Mouse (Mus musculus): ENCODE data around the gene Mut. TPM values are rescaled to one million over a fixed set of nuclear protein-coding genes. Genes with fewer than 3 reads are reported as not detected.

Mut gene
- 37.4 and 40.3 TPM in 2 replicates for polyA plus RNA-seq (2015; fragmentation: Nextera tagmentation; extraction: Ambion mirVana)

DNA sequence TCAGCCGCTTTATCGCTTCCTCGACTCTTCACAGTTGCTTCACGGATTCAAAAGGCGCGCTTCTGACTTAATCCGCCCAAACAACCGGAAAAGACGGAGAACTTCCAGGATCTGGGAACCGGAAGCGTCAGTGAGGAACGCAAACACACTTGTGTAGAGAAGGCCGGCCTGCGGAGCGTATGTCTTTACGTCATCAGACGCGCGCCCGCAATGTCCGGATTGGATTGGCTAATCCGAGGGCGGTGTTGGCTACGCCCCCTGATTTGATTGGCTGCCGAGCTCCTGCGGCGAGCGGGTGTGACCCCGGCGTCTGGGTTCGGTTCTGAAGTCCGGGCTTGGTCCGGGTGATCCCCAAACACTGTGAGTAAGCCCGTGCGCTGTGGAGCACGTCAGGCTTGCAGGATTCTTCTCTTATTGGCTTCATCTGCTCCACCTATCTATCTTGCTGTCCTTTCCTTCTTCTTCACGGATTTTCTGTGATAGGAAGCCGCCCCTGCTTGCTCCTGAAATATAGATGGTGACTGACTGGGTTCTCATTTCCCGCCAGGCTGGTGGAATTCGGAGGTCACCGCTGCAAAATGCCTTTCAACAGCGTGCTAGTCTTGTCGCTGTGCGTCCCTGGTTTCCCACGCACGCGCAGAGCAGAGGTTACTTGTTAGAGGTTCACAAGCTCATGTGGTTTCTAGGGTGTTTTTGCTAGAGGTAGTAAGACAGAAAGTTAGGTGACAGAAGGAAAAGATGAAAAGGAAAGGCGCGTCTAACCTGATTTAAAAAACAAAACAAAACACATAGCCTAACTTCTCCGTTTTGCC lies at the start of gene Mut, which contains the start of gene Cenpq:
Gene Mut, plus strand, starts transcription at position 266 of the 812 bp plus-strand sequence.
Gene Cenpq, minus strand, starts transcription at position 628 of the 812 bp plus-strand sequence.
- under 1% methylated on average over 50 of the region's 50 CpGs for WGBS

DNA sequence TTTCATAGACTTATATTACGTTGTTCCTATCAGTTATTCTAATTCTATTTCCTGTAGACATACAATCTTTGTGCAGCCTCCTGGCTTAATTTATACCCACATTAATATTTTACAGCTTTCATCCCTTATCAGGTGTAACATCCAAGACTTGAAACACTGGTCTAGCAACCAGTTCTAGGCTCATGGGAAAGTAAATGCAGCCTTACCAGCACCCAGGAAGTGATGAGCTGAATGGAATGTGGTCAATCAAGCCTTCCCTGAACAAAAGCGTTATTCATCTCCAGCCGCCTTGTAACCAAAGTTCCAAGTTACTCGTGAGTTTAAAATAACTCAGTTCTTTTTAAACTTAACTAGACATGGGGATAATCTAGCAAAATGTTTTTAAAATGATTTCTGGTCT lies 49.3 kb upstream of the Mut start:
- no peak overlapping the region for H3K27ac ChIP-seq
- no peaks in the 10 kb centered on the region for H3K9me3 ChIP-seq
- H3K4me1 ChIP-seq, result no peaks in the 10 kb centered on the region
- H3K4me3 ChIP-seq, result no peak overlapping the region
- WGBS, result 73% methylated on average over 4 of the region's 4 CpGs
- H3K9ac ChIP-seq, result no peak overlapping the region
- ATAC-seq (ENCODE audit: insufficient number of reproducible peaks, insufficient read depth, low FRiP score, low TSS enrichment, low read depth), result no peak
- H3K27me3 ChIP-seq, result no peaks in the 10 kb centered on the region
- no peaks in the 10 kb centered on the region for H3K36me3 ChIP-seq
- no peak overlapping the region for H3K4me2 ChIP-seq

More for the DNA sequence above, at the start of gene Mut, which contains the start of gene Cenpq:
- H3K4me1 ChIP-seq, result peaks cover 7% of the 10 kb centered on the region
- ATAC-seq (ENCODE audit: insufficient number of reproducible peaks, insufficient read depth, low FRiP score, low TSS enrichment, low read depth), result peak; percentile 99
- H3K4me3 ChIP-seq, result peak within 1 kb of the TSS; percentile 74
- H3K27ac ChIP-seq, result peak within 1 kb of the TSS; percentile 96
- H3K27me3 ChIP-seq, result no peaks in the 10 kb centered on the region
- H3K9me3 ChIP-seq, result no peaks in the 10 kb centered on the region
- H3K36me3 ChIP-seq, result peaks cover 18% of the 10 kb centered on the region
- H3K9ac ChIP-seq, result peak within 1 kb of the TSS; percentile 78
- H3K4me2 ChIP-seq, result peak within 1 kb of the TSS; percentile 76

DNA sequence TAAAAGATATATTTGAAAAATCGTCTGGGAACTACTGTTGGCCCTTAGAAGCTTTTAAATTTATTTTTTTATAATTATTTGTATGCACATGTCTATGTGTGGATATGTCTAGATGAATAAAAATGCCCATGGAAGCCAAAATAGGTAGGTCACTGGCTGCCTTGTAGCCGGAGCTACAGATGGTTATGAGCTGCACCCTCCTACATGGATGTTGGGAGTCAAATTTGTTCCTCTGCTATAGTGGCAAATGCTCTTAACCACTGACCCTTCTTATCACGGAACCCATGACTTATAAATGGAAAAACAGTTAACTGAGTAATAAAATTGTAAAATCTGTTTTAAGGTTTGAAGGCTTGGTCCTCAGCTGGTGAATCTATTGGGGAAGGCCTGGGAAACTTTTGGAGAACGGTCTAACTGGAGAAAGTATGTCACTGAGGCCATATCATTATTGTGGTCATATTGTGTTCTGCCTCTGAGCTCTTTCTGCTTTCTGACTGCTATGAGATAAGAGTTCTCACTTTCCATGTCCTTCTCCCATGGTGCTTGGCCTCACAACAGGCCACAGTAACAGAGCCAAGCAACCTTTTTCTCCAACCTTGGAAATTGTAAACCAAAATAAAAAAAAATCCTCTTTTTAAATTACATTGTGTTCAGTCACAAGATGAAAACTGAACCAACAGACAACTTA lies 46.5 kb upstream of the Mut start:
- no peaks in the 10 kb centered on the region for H3K27me3 ChIP-seq
- H3K9me3 ChIP-seq, result no peaks in the 10 kb centered on the region
- H3K4me3 ChIP-seq, result no peak overlapping the region
- no peak overlapping the region for H3K27ac ChIP-seq
- no peak overlapping the region for H3K9ac ChIP-seq
- H3K36me3 ChIP-seq, result no peaks in the 10 kb centered on the region
- WGBS, result 79% methylated on average over 4 of the region's 4 CpGs
- no peak for ATAC-seq (ENCODE audit: insufficient number of reproducible peaks, insufficient read depth, low FRiP score, low TSS enrichment, low read depth)
- H3K4me1 ChIP-seq, result no peaks in the 10 kb centered on the region
- no peak overlapping the region for H3K4me2 ChIP-seq

DNA sequence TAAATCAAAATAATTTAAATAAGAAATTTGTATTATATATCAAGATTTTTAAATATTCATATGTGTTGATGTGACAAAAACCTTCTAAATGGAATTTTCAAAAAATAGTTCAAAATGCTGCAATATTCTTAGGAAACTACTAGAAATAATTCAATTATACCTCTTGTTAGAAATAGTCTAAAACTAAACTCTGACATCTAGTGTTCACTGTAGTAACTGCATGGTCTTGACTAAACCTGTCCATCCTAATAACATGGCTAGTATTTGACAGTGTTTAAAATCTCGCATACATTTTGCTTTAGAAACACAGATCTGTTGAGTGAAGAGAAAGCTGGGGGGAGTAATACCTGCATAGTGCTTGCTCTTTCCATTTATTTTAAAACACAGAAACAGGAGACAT lies 37.6 kb upstream of the Mut start:
- no peaks in the 10 kb centered on the region for H3K36me3 ChIP-seq
- no peak overlapping the region for H3K9ac ChIP-seq
- H3K4me1 ChIP-seq, result no peaks in the 10 kb centered on the region
- H3K4me3 ChIP-seq, result no peak overlapping the region
- no peak overlapping the region for H3K4me2 ChIP-seq
- WGBS, result 62% methylated on average over 1 of the region's 1 CpGs
- ATAC-seq (ENCODE audit: insufficient number of reproducible peaks, insufficient read depth, low FRiP score, low TSS enrichment, low read depth), result no peak
- no peak overlapping the region for H3K27ac ChIP-seq
- no peaks in the 10 kb centered on the region for H3K9me3 ChIP-seq
- H3K27me3 ChIP-seq, result no peaks in the 10 kb centered on the region

DNA sequence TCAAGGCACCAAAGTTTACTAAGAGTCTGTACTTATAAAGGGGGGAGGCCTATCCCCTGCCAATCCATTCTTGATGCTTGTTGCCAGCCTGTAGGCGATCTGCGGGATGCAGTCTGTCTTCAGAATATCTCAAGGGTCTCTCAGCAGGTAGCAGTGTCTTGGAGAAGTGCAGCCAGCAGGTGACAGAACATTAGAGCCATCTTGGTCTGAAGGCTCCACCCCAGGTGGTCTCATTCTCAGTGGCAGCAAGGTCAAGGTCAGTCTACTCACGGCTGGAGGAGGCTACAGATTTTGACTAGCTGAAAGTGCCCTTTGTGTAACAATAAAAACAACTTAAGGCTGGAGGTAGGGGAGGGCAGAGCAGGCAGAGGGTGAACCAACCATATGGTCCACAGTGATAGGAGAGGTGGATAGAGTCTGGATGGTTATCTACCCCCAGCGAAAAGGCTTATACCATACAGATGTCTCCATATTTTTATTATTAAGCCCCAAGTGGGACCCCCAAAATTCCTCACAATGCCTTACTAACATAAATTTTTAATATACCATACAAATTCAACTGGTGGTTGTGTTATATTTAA lies 34.6 kb upstream of the Mut start:
- 40% methylated on average over 4 of the region's 4 CpGs for WGBS
- Histone ChIP-seq H3K9ac (no peak overlapping the region), H3K4me2 (no peak overlapping the region), H3K27me3 (no peaks in the 10 kb centered on the region), H3K4me1 (peaks cover 4% of the 10 kb centered on the region; the same call in 1 of the 2 replicates), H3K27ac (no peak overlapping the region), H3K9me3 (no peaks in the 10 kb centered on the region), H3K36me3 (no peaks in the 10 kb centered on the region), H3K4me3 (no peak overlapping the region)
- ATAC-seq (ENCODE audit: insufficient number of reproducible peaks, insufficient read depth, low FRiP score, low TSS enrichment, low read depth), result no peak

DNA sequence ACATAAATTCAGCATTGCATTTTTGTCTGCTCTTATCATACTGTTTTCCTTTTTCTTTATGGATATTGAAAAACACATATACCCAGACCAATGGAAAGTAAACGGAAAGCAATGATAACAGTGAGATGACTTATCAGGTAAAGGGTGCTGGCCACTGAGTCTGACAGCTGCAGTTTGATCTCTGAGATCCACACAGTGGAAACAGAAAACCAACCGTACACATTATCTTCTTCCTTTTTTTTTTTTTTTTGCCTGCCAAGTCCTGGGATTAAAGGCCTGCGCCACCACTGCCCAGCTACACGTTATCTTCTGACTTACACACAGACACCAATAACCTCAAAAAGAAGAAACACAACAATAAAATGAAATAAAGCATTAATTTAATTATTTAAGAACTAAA lies 31.1 kb upstream of the Mut start:
- Histone ChIP-seq H3K9ac (no peak overlapping the region), H3K9me3 (no peaks in the 10 kb centered on the region), H3K4me2 (no peak overlapping the region), H3K27ac (no peak overlapping the region), H3K4me1 (peaks cover 4% of the 10 kb centered on the region; the same call in 1 of the 2 replicates), H3K36me3 (no peaks in the 10 kb centered on the region), H3K27me3 (no peaks in the 10 kb centered on the region), H3K4me3 (no peak overlapping the region)
- 69% methylated on average over 4 of the region's 4 CpGs for WGBS
- no peak for ATAC-seq (ENCODE audit: insufficient number of reproducible peaks, insufficient read depth, low FRiP score, low TSS enrichment, low read depth)

DNA sequence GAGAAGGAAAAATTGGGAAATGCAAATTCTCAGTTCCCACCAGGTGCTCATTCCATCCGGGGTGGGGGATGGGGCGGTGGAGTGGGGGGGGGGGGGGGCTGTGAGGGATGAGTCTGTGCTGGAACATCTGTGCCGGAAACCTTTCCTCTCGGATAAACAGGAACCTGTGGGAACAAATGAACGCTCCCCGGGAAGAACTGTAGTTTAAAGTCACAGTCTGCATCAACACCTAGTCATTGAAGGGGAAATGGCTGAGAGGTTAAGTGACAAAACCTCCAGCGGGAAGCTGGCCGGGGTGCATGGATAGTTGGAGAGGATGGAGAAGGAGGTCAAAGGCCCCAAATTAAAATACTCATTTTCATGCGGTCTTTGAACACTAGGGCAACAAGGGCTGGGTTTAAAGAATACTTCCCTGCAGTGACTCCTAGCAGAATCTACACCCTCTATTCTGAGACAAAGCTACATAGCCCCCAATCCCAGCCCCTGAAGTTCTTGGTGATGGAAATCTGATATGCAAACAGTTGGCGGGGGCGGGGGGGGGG lies 30.4 kb upstream of the Mut start:
- peak overlapping the region; percentile 22; the same call in 1 of the 2 replicates for H3K4me3 ChIP-seq
- H3K36me3 ChIP-seq, result no peaks in the 10 kb centered on the region
- ATAC-seq (ENCODE audit: insufficient number of reproducible peaks, insufficient read depth, low FRiP score, low TSS enrichment, low read depth), result no peak
- peaks cover 4% of the 10 kb centered on the region; the same call in 1 of the 2 replicates for H3K4me1 ChIP-seq
- no peak overlapping the region for H3K9ac ChIP-seq
- WGBS, result 6% methylated on average over 11 of the region's 11 CpGs
- H3K27me3 ChIP-seq, result no peaks in the 10 kb centered on the region
- H3K27ac ChIP-seq, result no peak overlapping the region
- H3K4me2 ChIP-seq, result peak overlapping the region; percentile 49
- no peaks in the 10 kb centered on the region for H3K9me3 ChIP-seq

DNA sequence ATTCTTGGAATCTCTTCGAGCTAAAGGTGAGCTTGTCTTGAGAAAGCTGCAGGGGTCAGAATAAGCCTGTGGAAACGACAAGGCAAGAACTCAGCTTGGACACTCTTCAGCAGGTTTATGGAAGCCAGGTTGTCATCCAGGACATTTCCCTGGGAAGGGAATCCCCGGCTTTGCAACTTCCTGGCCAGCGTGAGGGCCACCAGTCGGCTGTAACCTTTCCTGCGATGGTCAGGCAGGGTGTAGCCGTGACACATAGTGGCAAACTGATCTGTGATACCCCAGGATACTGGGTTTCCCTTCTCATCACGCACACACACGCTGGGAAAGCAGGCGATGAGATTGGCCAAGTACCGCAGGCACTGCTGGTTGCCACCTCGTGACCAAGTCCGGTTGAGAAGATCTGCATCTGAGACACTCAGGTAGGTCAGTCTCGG lies 29.7 kb upstream of the Mut start:
- H3K9me3 ChIP-seq, result no peaks in the 10 kb centered on the region
- no peak overlapping the region for H3K9ac ChIP-seq
- peak overlapping the region; percentile 22 for H3K4me3 ChIP-seq
- no peak overlapping the region for H3K27ac ChIP-seq
- peak overlapping the region; percentile 49 for H3K4me2 ChIP-seq
- H3K36me3 ChIP-seq, result no peaks in the 10 kb centered on the region
- whole genome bisulfite sequencing, result 6% methylated on average over 13 of the region's 14 CpGs
- H3K4me1 ChIP-seq, result peaks cover 4% of the 10 kb centered on the region; the same call in 1 of the 2 replicates
- no peak for ATAC-seq (ENCODE audit: insufficient number of reproducible peaks, insufficient read depth, low FRiP score, low TSS enrichment, low read depth)
- no peaks in the 10 kb centered on the region for H3K27me3 ChIP-seq

DNA sequence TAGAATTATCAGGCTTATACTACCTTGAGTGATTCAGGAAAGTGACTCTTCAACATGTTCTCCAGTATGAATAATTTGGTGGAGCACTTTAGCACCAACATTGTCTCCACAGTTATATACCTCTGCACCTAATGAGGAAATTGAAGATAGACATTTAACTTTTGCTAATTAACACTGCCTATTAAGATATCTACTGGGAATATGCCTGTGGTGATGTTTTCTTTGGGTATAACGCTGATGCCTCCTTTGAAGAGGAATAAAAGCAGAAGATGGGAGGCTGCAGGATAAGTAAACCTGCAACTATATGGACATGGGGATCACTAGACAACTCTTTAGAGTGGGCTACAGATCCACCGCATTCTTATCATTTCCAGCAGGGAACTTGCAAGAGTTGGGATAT lies 20.2 kb upstream of the Mut start, which contains the start of gene Glyatl3:
Gene Glyatl3, minus strand, starts transcription at position 101 of the 400 bp plus-strand sequence.
- Histone ChIP-seq H3K27ac (no peak within 1 kb of the TSS), H3K4me3 (no peak within 1 kb of the TSS), H3K36me3 (no peaks in the 10 kb centered on the region), H3K4me1 (no peaks in the 10 kb centered on the region), H3K4me2 (no peak within 1 kb of the TSS), H3K9me3 (no peaks in the 10 kb centered on the region), H3K27me3 (no peaks in the 10 kb centered on the region), H3K9ac (no peak within 1 kb of the TSS)
- no peak for ATAC-seq (ENCODE audit: insufficient number of reproducible peaks, insufficient read depth, low FRiP score, low TSS enrichment, low read depth)
- 86% methylated on average over 2 of the region's 2 CpGs for WGBS

DNA sequence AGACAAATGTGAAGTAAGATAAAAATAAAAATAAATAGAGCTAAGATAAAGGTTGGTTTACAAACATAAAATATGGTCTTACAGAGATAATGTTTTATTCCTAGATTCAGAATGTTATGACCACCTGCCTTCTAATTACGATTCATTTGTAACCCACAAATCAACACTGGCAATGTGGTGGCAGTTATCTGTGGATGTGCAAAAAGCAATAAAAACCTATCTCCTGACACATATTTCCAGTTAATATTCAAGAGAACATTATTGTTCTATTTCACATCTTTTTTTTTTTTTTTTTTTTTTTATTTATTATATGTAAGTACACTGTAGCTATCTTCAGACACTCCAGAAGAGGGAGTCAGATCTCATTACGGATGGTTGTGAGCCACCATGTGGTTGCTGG lies 19.0 kb upstream of the Mut start:
- Histone ChIP-seq H3K4me1 (no peaks in the 10 kb centered on the region), H3K36me3 (no peaks in the 10 kb centered on the region), H3K9ac (no peak overlapping the region), H3K4me3 (no peak overlapping the region), H3K4me2 (no peak overlapping the region), H3K9me3 (no peaks in the 10 kb centered on the region), H3K27ac (no peak overlapping the region), H3K27me3 (no peaks in the 10 kb centered on the region)
- 90% methylated on average over 2 of the region's 2 CpGs for WGBS
- no peak for ATAC-seq (ENCODE audit: insufficient number of reproducible peaks, insufficient read depth, low FRiP score, low TSS enrichment, low read depth)

DNA sequence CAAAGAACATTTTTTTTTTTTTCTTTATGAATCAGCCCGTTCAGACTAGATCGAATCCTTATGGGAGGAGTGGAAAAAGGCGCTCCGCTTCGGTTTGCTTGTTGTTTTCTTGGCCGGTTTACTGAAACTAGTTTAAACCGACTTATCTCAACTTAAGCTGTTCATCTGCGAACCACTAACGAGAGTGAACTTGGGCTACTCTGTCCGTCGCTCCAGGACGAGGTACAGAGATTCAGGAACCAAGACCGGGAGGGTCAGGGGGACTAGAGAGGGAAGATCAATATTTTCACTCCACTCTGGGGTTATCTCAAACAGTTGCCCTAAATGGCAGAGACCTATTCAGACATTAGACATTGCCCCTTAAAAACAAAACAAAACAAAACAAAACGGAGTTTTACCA lies 500 bp upstream of the Mut start:
- Histone ChIP-seq H3K4me2 (peak overlapping the region; percentile 76), H3K27me3 (no peaks in the 10 kb centered on the region), H3K27ac (no peak overlapping the region), H3K9ac (peak overlapping the region; percentile 74), H3K4me1 (peaks cover 7% of the 10 kb centered on the region), H3K4me3 (peak overlapping the region; percentile 74), H3K9me3 (no peaks in the 10 kb centered on the region), H3K36me3 (peaks cover 19% of the 10 kb centered on the region)
- ATAC-seq (ENCODE audit: insufficient number of reproducible peaks, insufficient read depth, low FRiP score, low TSS enrichment, low read depth), result peak; percentile 2; the same call in 1 of the 2 replicates
- WGBS, result under 1% methylated on average over 14 of the region's 14 CpGs

All from embryonic facial prominence, embryonic 13.5 days (tissue).